In the genomic region with DNA sequence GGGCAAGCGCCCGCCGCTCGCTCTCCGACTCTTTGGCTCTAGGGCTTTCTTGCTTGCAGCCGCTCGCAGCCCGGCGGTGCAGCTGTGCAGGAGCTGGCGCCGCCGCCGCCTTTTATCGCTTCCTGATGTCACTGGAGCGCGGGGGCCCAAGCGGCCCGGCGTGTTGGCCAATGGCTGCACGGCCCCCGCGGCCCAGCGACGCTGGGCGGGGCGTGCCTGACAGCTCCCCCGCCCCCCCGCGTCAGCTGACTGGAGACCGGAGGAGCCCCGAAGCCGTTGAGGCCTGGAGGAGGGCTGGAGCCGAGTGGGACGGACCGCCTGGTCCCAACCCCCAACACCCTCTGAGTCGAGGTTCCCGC, we compare ENCODE assay signal across 8 mouse cellular contexts. TPM values are rescaled to one million over a fixed set of nuclear protein-coding genes. Genes with fewer than 3 reads are reported as not detected.
DNase-seq lines count a peak whose midpoint lies in the region; ATAC-seq and TF ChIP-seq lines count a peak whose summit lies in the region.

A gene (minus strand): TSS at position 86 of the 359 bp plus-strand sequence.

- peak within 1 kb of the TSS; percentile 91 for H3K27ac ChIP-seq in forebrain, embryonic 13.5 days
- peak within 1 kb of the TSS; percentile 81 for H3K27ac ChIP-seq in heart, postnatal 0 days (ENCODE audit: low read depth)
- no peak within 1 kb of the TSS for H3K27ac ChIP-seq in liver, embryonic 14.5 days
- H3K27ac ChIP-seq in stomach, embryonic 16.5 days (ENCODE audit: low read length) = peak within 1 kb of the TSS; percentile 85

- H3K9me3 ChIP-seq in forebrain, embryonic 13.5 days (replicated peaks) = no peaks in the 10 kb centered on the region
- no peaks in the 10 kb centered on the region for H3K9me3 ChIP-seq in heart, postnatal 0 days (replicated peaks; ENCODE audit: control insufficient read depth, low read length)
- H3K9me3 ChIP-seq in liver, embryonic 14.5 days (ENCODE audit: control insufficient read depth, low read length) = no peaks in the 10 kb centered on the region
- no peaks in the 10 kb centered on the region for H3K9me3 ChIP-seq in stomach, embryonic 16.5 days (replicated peaks; ENCODE audit: control insufficient read depth, low read length)

- peak; percentile 76; the same call in 1 of the 2 replicates for TF ChIP-seq EP300 in heart, postnatal 0 days (IDR thresholded peaks at IDR 0.05; ENCODE audit: low read depth)
- no peak for TF ChIP-seq EP300 in liver, embryonic 14.5 days (IDR thresholded peaks at IDR 0.05; ENCODE audit: low read depth)

- WGBS in forebrain, embryonic 13.5 days = under 1% methylated on average over 34 of the region's 37 CpGs
- WGBS in heart, postnatal 0 days = under 1% methylated on average over 34 of the region's 37 CpGs
- WGBS in liver, embryonic 14.5 days (ENCODE audit: insufficient replicate concordance) = 0% methylated on average over 28 of the region's 37 CpGs
- WGBS in stomach, embryonic 16.5 days = under 1% methylated on average over 37 of the region's 37 CpGs

- H3K4me3 ChIP-seq in forebrain, embryonic 13.5 days = peak within 1 kb of the TSS; percentile 63
- H3K4me3 ChIP-seq in heart, postnatal 0 days (ENCODE audit: low read depth, low read length) = peak within 1 kb of the TSS; percentile 53
- H3K4me3 ChIP-seq in liver, embryonic 14.5 days (ENCODE audit: insufficient read depth in 1 of 2, low read depth in 2 of 2, low read length in 2 of 2) = peak within 1 kb of the TSS; percentile 34 to 50
- peak within 1 kb of the TSS; percentile 63 for H3K4me3 ChIP-seq in stomach, embryonic 16.5 days (replicated peaks; ENCODE audit: low read length)

- H3K9ac ChIP-seq in forebrain, embryonic 13.5 days = peak within 1 kb of the TSS; percentile 86
- peak within 1 kb of the TSS; percentile 54 for H3K9ac ChIP-seq in heart, postnatal 0 days (replicated peaks; ENCODE audit: low read depth, low read length)
- no peak within 1 kb of the TSS for H3K9ac ChIP-seq in liver, embryonic 14.5 days (replicated peaks)
- peak within 1 kb of the TSS; percentile 85 for H3K9ac ChIP-seq in stomach, embryonic 16.5 days (ENCODE audit: low read length)

- H3K36me3 ChIP-seq in forebrain, embryonic 13.5 days (ENCODE audit: poor library complexity, severe bottlenecking) = no peaks in the 10 kb centered on the region
- no peaks in the 10 kb centered on the region for H3K36me3 ChIP-seq in heart, postnatal 0 days (replicated peaks; ENCODE audit: control insufficient read depth, insufficient read depth, low read length)
- H3K36me3 ChIP-seq in liver, embryonic 14.5 days (replicated peaks; ENCODE audit: control insufficient read depth, insufficient read depth, low read depth) = no peaks in the 10 kb centered on the region
- H3K36me3 ChIP-seq in stomach, embryonic 16.5 days (ENCODE audit: control insufficient read depth, insufficient read depth, low read length) = no peaks in the 10 kb centered on the region

- peaks cover 48% of the 10 kb centered on the region for H3K4me1 ChIP-seq in forebrain, embryonic 13.5 days
- H3K4me1 ChIP-seq in heart, postnatal 0 days (ENCODE audit: control insufficient read depth, insufficient read depth) = peaks cover 16% of the 10 kb centered on the region; the same call in 1 of the 2 replicates
- H3K4me1 ChIP-seq in liver, embryonic 14.5 days (replicated peaks; ENCODE audit: control insufficient read depth in 2 of 2, insufficient read depth in 2 of 2, low read length in 1 of 2) = no peaks in the 10 kb centered on the region
- H3K4me1 ChIP-seq in stomach, embryonic 16.5 days (ENCODE audit: control insufficient read depth, insufficient read depth, low read length) = peaks cover 3% of the 10 kb centered on the region

- ATAC-seq in forebrain, embryonic 13.5 days = peak; percentile 94
- peak; percentile 91 for ATAC-seq in heart, postnatal 0 days (ENCODE audit: insufficient read depth, low read depth)
- peak; percentile 83 for ATAC-seq in liver, embryonic 14.5 days (ENCODE audit: insufficient read depth)
- ATAC-seq in stomach, embryonic 16.5 days (ENCODE audit: insufficient read depth, low FRiP score) = peak; percentile 94

- peak; percentile 12 to 28 for DNase-seq in CD8-positive naive resting alpha-beta T cell, adult 2 months (ENCODE audit: low read depth in 2 of 2, low spot score in 2 of 2)
- peak; percentile 25 for DNase-seq in c-Kit-positive CD71-positive TER-119-negative erythroid progenitor cells, embryonic 14.5 days (ENCODE audit: low read depth)
- peak; percentile 93 for DNase-seq in heart, postnatal 0 days (ENCODE audit: low spot score)
- DNase-seq in kidney, postnatal 36 days = peak; percentile 96 to 98
- DNase-seq in liver, embryonic 14.5 days (ENCODE audit: low read depth in 3 of 3, low spot score in 3 of 3) = peak; percentile 41 to 44 (median 42)
- DNase-seq in natural killer cell, adult 2 months (ENCODE audit: low spot score in 2 of 2) = peak; percentile 8 to 13

- no peak for TF ChIP-seq CTCF in heart, postnatal 0 days (IDR thresholded peaks at IDR 0.05; ENCODE audit: low read depth)
- TF ChIP-seq CTCF in liver, embryonic 14.5 days (IDR thresholded peaks at IDR 0.05; ENCODE audit: low read depth) = no peak

- H3K27me3 ChIP-seq in forebrain, embryonic 13.5 days = peaks cover 79% of the 10 kb centered on the region
- H3K27me3 ChIP-seq in heart, postnatal 0 days (ENCODE audit: control insufficient read depth, insufficient read depth, low read length) = peaks cover 57% of the 10 kb centered on the region
- peaks cover 100% of the 10 kb centered on the region for H3K27me3 ChIP-seq in liver, embryonic 14.5 days (ENCODE audit: control insufficient read depth, insufficient read depth, low read length)
- peaks cover 62% of the 10 kb centered on the region for H3K27me3 ChIP-seq in stomach, embryonic 16.5 days (ENCODE audit: control insufficient read depth, insufficient read depth, low read length)

- H3K4me2 ChIP-seq in forebrain, embryonic 13.5 days = peak within 1 kb of the TSS; percentile 89
- H3K4me2 ChIP-seq in heart, postnatal 0 days (ENCODE audit: low read depth, low read length) = peak within 1 kb of the TSS; percentile 88
- peak within 1 kb of the TSS; percentile 64 for H3K4me2 ChIP-seq in liver, embryonic 14.5 days (ENCODE audit: low read depth)
- H3K4me2 ChIP-seq in stomach, embryonic 16.5 days (ENCODE audit: low read depth, low read length) = peak within 1 kb of the TSS; percentile 99

RNA-seq across cellular contexts. Expression of the gene that starts here (rescaled TPM):
- polyA plus RNA-seq in forebrain, embryonic 13.5 days (2015; fragmentation: Nextera tagmentation; extraction: Ambion mirVana) = 7.8 and 8.5 TPM in 2 replicates
- 3.8 and 4.8 TPM in 2 replicates for total RNA-seq in heart, postnatal 0 days (2014; rRNA removed; ENCODE audit: low replicate concordance)
- polyA plus RNA-seq in heart, postnatal 0 days (2015; fragmentation: Nextera tagmentation; extraction: Ambion mirVana) = 4.5 and 5.5 TPM in 2 replicates
- polyA plus RNA-seq in liver, embryonic 14.5 days (2012; rRNA removed) = 2.0 and 2.2 TPM in 2 replicates
- 2.3 and 2.6 TPM in 2 replicates for polyA plus RNA-seq in liver, embryonic 14.5 days (2014; fragmentation: Nextera tagmentation; extraction: Ambion mirVana)
- polyA plus RNA-seq in stomach, embryonic 16.5 days (2015; fragmentation: Nextera tagmentation; extraction: Ambion mirVana) = 6.3 and 6.9 TPM in 2 replicates

Comparison
In these comparisons a context has a peak if more than half of its experiments do, and no peak if none do; other contexts are left out.
1. DNase-seq: peak in every context shown above with its lines; median percentile 97 in kidney, postnatal 36 days; 93 in heart, postnatal 0 days; 42 in liver, embryonic 14.5 days; 25 in c-Kit-positive CD71-positive TER-119-negative erythroid progenitor cells, embryonic 14.5 days; 20 in CD8-positive naive resting alpha-beta T cell, adult 2 months; 10 in natural killer cell, adult 2 months.